Mouse (Mus musculus) erythroblast, embryonic 14.5 days (primary cell): ENCODE data around the gene Vmn1r51.

ENCODE experiments used
- GATA1 ChIP-seq: IDR thresholded peaks from 2 replicates; pipeline ENCODE4 v1.6.1; 2012; ENCODE audit warnings: low read length, inconsistent platforms, mixed read lengths
- TAL1 ChIP-seq: IDR thresholded peaks from 3 replicates; pipeline ENCODE4 v1.6.1; 2012; ENCODE audit warnings: low read length, inconsistent platforms, mixed read lengths

DNA sequence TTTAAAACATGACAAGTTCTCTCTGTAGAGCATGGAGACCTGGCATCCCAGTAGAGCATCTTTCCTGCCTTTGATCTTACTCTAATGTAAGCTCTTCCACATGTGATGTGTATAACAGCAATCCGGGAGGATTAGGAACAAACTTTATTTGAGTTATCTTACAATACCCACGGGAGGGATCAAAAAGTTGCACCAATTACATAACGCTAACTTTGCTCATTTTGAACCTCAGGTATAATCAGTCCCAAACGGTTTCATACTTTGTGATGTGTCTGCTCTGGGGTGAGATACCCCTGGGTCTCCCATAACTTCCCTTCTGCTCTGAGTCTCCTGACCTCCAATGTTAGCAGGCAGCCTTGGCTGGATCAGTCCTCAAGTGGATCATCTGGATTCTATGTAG lies 44.0 kb upstream of the Vmn1r51 start, which contains the start of gene Vmn1r49:
- TF ChIP-seq GATA1 (no peak), TAL1 (no peak)
